Mouse (Mus musculus) embryonic facial prominence, embryonic 10.5 days (tissue): ENCODE data around the gene Apod. TPM values are rescaled to one million over a fixed set of nuclear protein-coding genes. Genes with fewer than 3 reads are reported as not detected.
"Not testable (repeated sequence)": the region's sequence is repeated elsewhere in the genome, so short reads cannot be mapped to it uniquely, and the experiment has no call there.

Experiments used
- DNase-seq: peaks from one replicate; pipeline ENCODE4 v3.0.0-alpha.2; 2017; ENCODE audit warnings: low spot score
- H3K27ac ChIP-seq: fragments of 300-500 bp; sonication (generic); replicated peaks from 2 replicates; pipeline ENCODE4 v1.5.1; 2016; ENCODE audit warnings: mild to moderate bottlenecking
- H3K27me3 ChIP-seq: fragments of 300-500 bp; sonication (generic); replicated peaks from 2 replicates; pipeline ENCODE4 v1.6.1; 2016; ENCODE audit warnings: low read depth, mild to moderate bottlenecking; ENCODE audit not compliant: poor library complexity, severe bottlenecking
- H3K36me3 ChIP-seq: fragments of 300-500 bp; sonication (generic); replicated peaks from 2 replicates; pipeline ENCODE4 v1.6.1; 2016; ENCODE audit warnings: mild to moderate bottlenecking, moderate library complexity
- H3K4me1 ChIP-seq: fragments of 300-500 bp; sonication (generic); 2 replicates; pipeline ENCODE4 v1.6.1; 2016
- H3K4me3 ChIP-seq: fragments of 300-500 bp; sonication (generic); 2 replicates; pipeline ENCODE4 v1.5.1; 2016; ENCODE audit warnings: mild to moderate bottlenecking, moderate library complexity
- H3K9me3 ChIP-seq: fragments of 300-500 bp; sonication (generic); 2 replicates; pipeline ENCODE4 v1.6.1; 2016; ENCODE audit warnings: mild to moderate bottlenecking
- WGBS: fragments of 180-500 bp; shearing (Covaris S2); methylation state at CpG from one replicate; pipeline ENCODE4 v1.1.7; 2016; 5-methylcytosine and 5-hydroxymethylcytosine counted together
- polyA plus RNA-seq: library from polyadenylated mRNA; unstranded; fragments of >200 nt; fragmentation: Nextera tagmentation; extraction: Ambion mirVana; gene quantifications from 2 replicates; pipeline ENCODE4 v1.2.1, GENCODE M21; 2016

The Apod gene
- polyA plus RNA-seq, 1 experiment from 2014 or later = 6.1 TPM

DNA sequence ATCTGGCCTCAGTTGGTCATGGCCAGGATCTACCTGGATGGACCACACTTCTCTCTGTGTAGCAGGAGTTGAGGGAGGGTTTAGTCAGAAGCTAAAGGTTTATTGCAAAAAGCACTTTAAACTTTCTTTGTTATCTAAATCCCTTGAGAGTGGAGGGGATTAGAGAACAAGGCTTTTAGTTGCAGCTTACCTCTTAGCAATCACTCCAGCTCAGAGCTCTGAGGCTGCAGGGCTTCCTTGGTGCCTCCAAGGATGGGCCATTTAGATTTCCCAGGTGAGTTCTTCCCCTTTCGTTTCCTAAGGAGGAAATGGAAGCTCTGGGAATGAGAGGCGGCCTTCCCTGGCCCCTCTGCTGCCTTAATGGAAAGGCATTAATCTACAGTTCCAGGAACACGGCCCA is 23.3 kb upstream of the Apod start:
- peaks cover 3% of the 10 kb centered on the region; the same call in 1 of the 2 replicates for H3K27me3 ChIP-seq
- H3K4me1 ChIP-seq = peaks cover 25% of the 10 kb centered on the region
- no peak for DNase-seq
- 38% methylated on average over 3 of the region's 3 CpGs for WGBS
- H3K36me3 ChIP-seq = no peaks in the 10 kb centered on the region
- no peak overlapping the region for H3K27ac ChIP-seq
- no peak overlapping the region for H3K4me3 ChIP-seq
- H3K9me3 ChIP-seq = no peaks in the 10 kb centered on the region

DNA sequence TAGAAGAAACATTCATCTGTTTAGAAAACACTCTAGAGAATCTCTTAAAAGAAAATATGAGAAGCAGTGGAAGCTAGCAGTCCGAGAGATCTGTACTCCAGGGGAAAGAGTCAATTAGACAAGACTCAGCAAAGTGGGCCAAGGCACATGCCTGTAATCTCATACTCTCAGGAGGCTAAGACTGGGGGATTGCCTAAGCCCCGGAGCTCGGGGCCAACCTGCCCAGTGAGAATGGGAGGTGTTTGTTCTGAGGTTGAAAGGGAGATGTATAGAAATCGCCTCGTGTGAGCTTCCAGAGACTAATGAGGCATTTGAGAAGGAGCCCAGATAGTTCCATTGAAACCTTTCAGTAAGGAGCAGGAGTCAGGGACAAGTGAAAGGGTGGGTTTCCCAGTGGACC is 20.2 kb upstream of the Apod start:
- peaks cover 3% of the 10 kb centered on the region; the same call in 1 of the 2 replicates for H3K27me3 ChIP-seq
- H3K27ac ChIP-seq = no peak overlapping the region
- no peaks in the 10 kb centered on the region for H3K9me3 ChIP-seq
- WGBS = 29% methylated on average over 5 of the region's 5 CpGs
- H3K4me3 ChIP-seq = no peak overlapping the region
- H3K4me1 ChIP-seq = peaks cover 17% of the 10 kb centered on the region
- no peak for DNase-seq
- no peaks in the 10 kb centered on the region for H3K36me3 ChIP-seq

GRCm38 (mm10) chr16:31332586-31332985 is 18.0 kb upstream of the Apod start:
- DNase-seq = no peak
- H3K36me3 ChIP-seq = no peaks in the 10 kb centered on the region
- H3K27ac ChIP-seq = no peak overlapping the region
- peaks cover 6% of the 10 kb centered on the region for H3K4me1 ChIP-seq
- no peak overlapping the region for H3K4me3 ChIP-seq
- H3K9me3 ChIP-seq = no peaks in the 10 kb centered on the region
- 0 out of 2 replicates have a peak, but pooled peaks cover 3% of the 10 kb centered on the region for H3K27me3 ChIP-seq

DNA sequence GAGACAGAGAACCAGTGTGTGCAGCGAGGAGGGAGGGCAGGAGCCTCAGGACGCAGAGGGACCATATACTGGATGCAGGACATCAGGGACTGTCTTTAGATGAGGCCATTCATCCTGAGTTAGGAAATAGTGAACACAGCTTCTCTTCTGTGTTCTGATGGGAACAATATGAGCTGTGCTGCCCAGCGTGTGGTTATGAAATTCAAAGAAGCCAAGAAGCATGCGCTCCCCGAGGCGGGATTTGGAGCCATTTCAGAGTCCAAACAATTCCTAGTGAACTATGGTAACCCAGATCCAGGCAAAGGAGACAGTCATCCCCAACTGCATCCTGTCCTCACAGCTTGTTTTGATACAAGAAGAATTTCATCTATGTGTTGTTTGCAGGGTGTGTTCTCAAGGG is 16.4 kb upstream of the Apod start:
- not testable (repeated sequence) for H3K27ac ChIP-seq, H3K36me3 ChIP-seq, H3K9me3 ChIP-seq, DNase-seq, H3K27me3 ChIP-seq, H3K4me3 ChIP-seq
- H3K4me1 ChIP-seq = peaks cover 15% of the 10 kb centered on the region
- 91% methylated on average over 6 of the region's 6 CpGs for WGBS

- DNase-seq = no peak
- Histone ChIP-seq H3K4me3 (no peak overlapping the region), H3K36me3 (no peaks in the 10 kb centered on the region), H3K4me1 (peaks cover 13% of the 10 kb centered on the region), H3K9me3 (no peaks in the 10 kb centered on the region), H3K27me3 (0 out of 2 replicates have a peak, but pooled peaks cover 3% of the 10 kb centered on the region), H3K27ac (no peak overlapping the region)
- WGBS = 73% methylated on average over 2 of the region's 2 CpGs
Observed at GRCm38 (mm10) chr16:31329668-31330067, 15.1 kb upstream of the Apod start.

- Histone ChIP-seq H3K36me3 (no peaks in the 10 kb centered on the region), H3K4me1 (peaks cover 13% of the 10 kb centered on the region), H3K4me3 (no peak overlapping the region), H3K27ac (no peak overlapping the region), H3K27me3 (no peaks in the 10 kb centered on the region), H3K9me3 (no peaks in the 10 kb centered on the region)
- WGBS = 88% methylated on average over 2 of the region's 2 CpGs
- no peak for DNase-seq
Observed at GRCm38 (mm10) chr16:31327891-31328290, 13.3 kb upstream of the Apod start.

GRCm38 (mm10) chr16:31327430-31327829 is 12.8 kb upstream of the Apod start:
- H3K4me3 ChIP-seq = no peak overlapping the region
- 83% methylated on average over 8 of the region's 8 CpGs for WGBS
- peaks cover 13% of the 10 kb centered on the region for H3K4me1 ChIP-seq
- no peak for DNase-seq
- no peaks in the 10 kb centered on the region for H3K9me3 ChIP-seq
- no peaks in the 10 kb centered on the region for H3K36me3 ChIP-seq
- H3K27me3 ChIP-seq = no peaks in the 10 kb centered on the region
- H3K27ac ChIP-seq = no peak overlapping the region

- no peaks in the 10 kb centered on the region for H3K36me3 ChIP-seq
- no peak for DNase-seq
- H3K27me3 ChIP-seq = no peaks in the 10 kb centered on the region
- no peak overlapping the region for H3K27ac ChIP-seq
- H3K9me3 ChIP-seq = no peaks in the 10 kb centered on the region
- peaks cover 14% of the 10 kb centered on the region for H3K4me1 ChIP-seq
- WGBS = 67% methylated on average over 8 of the region's 8 CpGs
- no peak overlapping the region for H3K4me3 ChIP-seq
Observed at GRCm38 (mm10) chr16:31326679-31327078, 12.1 kb upstream of the Apod start.

DNA sequence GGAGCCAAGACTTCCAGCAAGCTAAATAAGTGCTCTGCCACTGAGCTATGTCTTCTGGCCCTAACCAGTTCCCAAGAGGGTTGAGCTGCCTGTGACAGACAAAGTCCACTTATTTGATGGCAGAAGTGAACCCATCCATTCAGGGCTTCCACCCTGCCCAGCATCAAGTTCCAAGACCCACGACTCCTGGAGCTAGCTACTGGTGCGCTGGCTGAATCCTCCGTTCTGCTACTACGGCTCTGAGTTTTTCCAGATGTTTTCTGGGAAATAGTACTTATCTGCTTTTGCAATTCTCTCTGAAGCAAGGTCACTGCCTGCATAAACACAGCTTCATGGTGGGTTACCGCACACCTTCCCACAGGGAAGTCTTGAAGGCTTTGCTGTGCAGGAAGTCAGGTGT is 11.4 kb upstream of the Apod start:
- no peaks in the 10 kb centered on the region for H3K9me3 ChIP-seq
- H3K4me3 ChIP-seq = no peak overlapping the region
- no peak for DNase-seq
- no peaks in the 10 kb centered on the region for H3K36me3 ChIP-seq
- H3K4me1 ChIP-seq = peaks cover 18% of the 10 kb centered on the region
- 67% methylated on average over 5 of the region's 5 CpGs for WGBS
- H3K27ac ChIP-seq = no peak overlapping the region; the same call in 1 of the 2 replicates
- H3K27me3 ChIP-seq = no peaks in the 10 kb centered on the region

GRCm38 (mm10) chr16:31325120-31325519 is 10.5 kb upstream of the Apod start:
- Histone ChIP-seq H3K27me3 (no peaks in the 10 kb centered on the region), H3K4me3 (no peak overlapping the region), H3K4me1 (peaks cover 18% of the 10 kb centered on the region), H3K27ac (no peak overlapping the region), H3K36me3 (no peaks in the 10 kb centered on the region), H3K9me3 (no peaks in the 10 kb centered on the region)
- 95% methylated on average over 14 of the region's 14 CpGs for WGBS
- DNase-seq = no peak

DNA sequence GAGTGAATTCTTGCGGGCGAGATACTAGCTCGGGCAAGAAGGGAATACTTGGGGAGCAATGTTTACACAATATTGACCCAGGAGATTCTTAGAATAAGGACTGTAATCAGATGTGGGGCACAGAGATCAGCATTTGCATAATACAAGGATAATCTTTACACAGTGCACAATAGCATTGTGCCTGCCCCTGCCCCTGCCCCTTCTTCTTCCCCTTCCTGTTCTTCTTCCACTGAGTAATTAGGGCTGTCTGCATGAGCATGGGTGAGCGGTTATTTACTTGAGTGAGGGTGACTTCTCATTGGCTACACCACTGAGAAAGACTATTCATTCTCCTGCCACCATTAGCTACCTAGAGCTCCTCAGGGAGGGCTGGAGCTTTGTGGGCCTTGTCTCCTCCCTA is 6.9 kb upstream of the Apod start:
- Histone ChIP-seq H3K36me3 (no peaks in the 10 kb centered on the region), H3K27me3 (no peaks in the 10 kb centered on the region), H3K4me1 (peaks cover 16% of the 10 kb centered on the region), H3K4me3 (no peak overlapping the region), H3K27ac (no peak overlapping the region), H3K9me3 (no peaks in the 10 kb centered on the region)
- 79% methylated on average over 4 of the region's 4 CpGs for WGBS
- no peak for DNase-seq

GRCm38 (mm10) chr16:31320954-31321353 is 6.3 kb upstream of the Apod start:
- DNase-seq = no peak
- no peak overlapping the region for H3K27ac ChIP-seq
- no peaks in the 10 kb centered on the region for H3K27me3 ChIP-seq
- no peak overlapping the region for H3K4me3 ChIP-seq
- H3K36me3 ChIP-seq = no peaks in the 10 kb centered on the region
- peaks cover 18% of the 10 kb centered on the region for H3K4me1 ChIP-seq
- no peaks in the 10 kb centered on the region for H3K9me3 ChIP-seq
- 74% methylated on average over 7 of the region's 7 CpGs for WGBS

DNA sequence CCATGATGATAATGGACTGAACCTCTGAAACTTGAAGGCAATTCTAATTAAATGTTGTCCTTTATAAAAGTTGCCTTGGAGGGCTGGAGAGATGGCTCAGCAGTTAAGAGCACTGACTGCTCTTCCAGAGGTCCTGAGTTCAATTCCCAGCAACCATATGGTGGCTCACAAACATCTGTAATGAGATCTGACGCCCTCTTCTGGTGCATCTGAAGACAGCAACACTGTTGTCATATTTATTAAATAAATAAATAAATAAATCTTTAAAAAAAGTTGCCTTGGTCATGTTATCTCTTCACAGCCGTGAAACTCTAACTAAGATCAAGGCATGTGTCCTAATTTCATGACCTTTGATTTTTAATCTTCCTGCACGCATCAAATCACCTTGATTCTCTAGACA is 5.1 kb upstream of the Apod start:
- DNase-seq, H3K27ac ChIP-seq, H3K27me3 ChIP-seq, H3K4me3 ChIP-seq, H3K36me3 ChIP-seq, H3K9me3 ChIP-seq: not testable (repeated sequence)
- WGBS = 79% methylated on average over 3 of the region's 3 CpGs
- peaks cover 24% of the 10 kb centered on the region for H3K4me1 ChIP-seq

- 78% methylated on average over 4 of the region's 4 CpGs for WGBS
- H3K4me1 ChIP-seq = peaks cover 27% of the 10 kb centered on the region
- no peaks in the 10 kb centered on the region for H3K27me3 ChIP-seq
- H3K27ac ChIP-seq = no peak overlapping the region
- no peak for DNase-seq
- H3K4me3 ChIP-seq = no peak overlapping the region
- no peaks in the 10 kb centered on the region for H3K9me3 ChIP-seq
- no peaks in the 10 kb centered on the region for H3K36me3 ChIP-seq
Observed at GRCm38 (mm10) chr16:31319316-31319715, 4.7 kb upstream of the Apod start.
